Mouse (Mus musculus) kidney, postnatal 0 days (tissue): Measurements from ENCODE around the gene Naa50. TPM values are rescaled to one million over a fixed set of nuclear protein-coding genes. Genes with fewer than 3 reads are reported as not detected.

ENCODE experiments used
- ATAC-seq: fragments of 200-750 bp; cut with Nextera tagmentation; replicated peaks from 2 replicates; pipeline ENCODE4 v1.8.0; 2017; ENCODE audit warnings: low read depth, moderate number of reproducible peaks, moderate TSS enrichment, moderate library complexity; ENCODE audit not compliant: low FRiP score
- DNase-seq: peaks from one replicate; pipeline ENCODE4 v3.0.0-alpha.2; 2016; ENCODE audit warnings: low spot score
- H3K27ac ChIP-seq: fragments of 300-500 bp; sonication (generic); 2 replicates; pipeline ENCODE4 v1.5.1; 2014; ENCODE audit warnings: mild to moderate bottlenecking
- H3K27me3 ChIP-seq: fragments of 300-500 bp; sonication (generic); 2 replicates; pipeline ENCODE4 v1.6.1; 2014; ENCODE audit warnings: low read length, mixed read lengths; ENCODE audit not compliant: insufficient read depth
- H3K36me3 ChIP-seq: fragments of 300-500 bp; sonication (generic); 2 replicates; pipeline ENCODE4 v1.6.1; 2014; ENCODE audit warnings: low read length, mixed read lengths; ENCODE audit not compliant: insufficient read depth
- H3K4me1 ChIP-seq: fragments of 300-500 bp; sonication (generic); replicated peaks from 2 replicates; pipeline ENCODE4 v1.6.1; 2014; ENCODE audit warnings: antibody characterized with exemption, low read length, mixed read lengths; ENCODE audit not compliant: insufficient read depth
- H3K4me2 ChIP-seq: fragments of 300-500 bp; sonication (generic); 2 replicates; pipeline ENCODE4 v1.6.1; 2014; ENCODE audit warnings: mild to moderate bottlenecking, low read length, moderate library complexity, mixed read lengths
- H3K4me3 ChIP-seq: fragments of 300-500 bp; sonication (generic); replicated peaks from 2 replicates; pipeline ENCODE4 v1.5.1; 2014; ENCODE audit warnings: low read depth, low read length
- H3K9ac ChIP-seq: fragments of 300-500 bp; sonication (generic); 2 replicates; pipeline ENCODE4 v1.6.1; 2014; ENCODE audit warnings: low read depth, low read length
- H3K9me3 ChIP-seq: fragments of 300-500 bp; sonication (generic); replicated peaks from 2 replicates; pipeline ENCODE4 v1.6.1; 2016; ENCODE audit warnings: low read length, inconsistent platforms, mixed read lengths
- CTCF ChIP-seq: IDR thresholded peaks from 2 replicates; pipeline ENCODE4 v1.5.1; 2016; ENCODE audit warnings: antibody characterized with exemption, low read depth, mild to moderate bottlenecking, moderate library complexity
- WGBS: fragments of 180-500 bp; shearing (Covaris S2); extraction: QIAGEN DNeasy Blood & Tissue Kit; methylation state at CpG from one replicate; pipeline ENCODE4 v1.1.7; 2014; 5-methylcytosine and 5-hydroxymethylcytosine counted together
- polyA plus RNA-seq: library from polyadenylated mRNA; unstranded; fragments of >200 nt; fragmentation: Nextera tagmentation; extraction: Ambion mirVana; gene quantifications from 2 replicates; pipeline ENCODE4 v1.2.1, GENCODE M21; 2015

The Naa50 gene
- polyA plus RNA-seq, 1 experiment from 2014 or later: 72.8 TPM

GRCm38 (mm10) chr16:44190032-44190431, 50.4 kb downstream of the Naa50 start:
- Histone ChIP-seq H3K4me2 (no peak overlapping the region), H3K9ac (no peak overlapping the region), H3K27ac (no peak overlapping the region), H3K4me1 (no peaks in the 10 kb centered on the region), H3K36me3 (no peaks in the 10 kb centered on the region), H3K9me3 (no peaks in the 10 kb centered on the region), H3K4me3 (no peak overlapping the region), H3K27me3 (no peaks in the 10 kb centered on the region)
- TF ChIP-seq CTCF: no peak
- ATAC-seq (no peak), DNase-seq (no peak)
- 88% methylated on average over 6 of the region's 6 CpGs for WGBS

- no peaks in the 10 kb centered on the region for H3K36me3 ChIP-seq
- H3K27me3 ChIP-seq: no peaks in the 10 kb centered on the region
- H3K4me3 ChIP-seq: no peak overlapping the region
- H3K4me1 ChIP-seq: no peaks in the 10 kb centered on the region
- H3K27ac ChIP-seq: no peak overlapping the region
- H3K9ac ChIP-seq: no peak overlapping the region
- ATAC-seq (no peak), DNase-seq (no peak)
- WGBS: 89% methylated on average over 2 of the region's 2 CpGs
- no peak overlapping the region for H3K4me2 ChIP-seq
- TF ChIP-seq CTCF: no peak
- no peaks in the 10 kb centered on the region for H3K9me3 ChIP-seq
Measured at GRCm38 (mm10) chr16:44190968-44191367, 51.3 kb downstream of the Naa50 start.

GRCm38 (mm10) chr16:44199066-44199703, 59.6 kb downstream of the Naa50 start:
- no peak for TF ChIP-seq CTCF
- Histone ChIP-seq H3K27ac (no peak overlapping the region), H3K4me2 (no peak overlapping the region), H3K4me3 (no peak overlapping the region), H3K27me3 (no peaks in the 10 kb centered on the region), H3K9ac (no peak overlapping the region), H3K36me3 (peaks cover 15% of the 10 kb centered on the region), H3K4me1 (no peaks in the 10 kb centered on the region), H3K9me3 (no peaks in the 10 kb centered on the region)
- no peak for DNase-seq
- WGBS: 92% methylated on average over 14 of the region's 14 CpGs
- no peak for ATAC-seq

GRCm38 (mm10) chr16:44200146-44200545, 60.5 kb downstream of the Naa50 start:
- Histone ChIP-seq H3K9ac (no peak overlapping the region), H3K9me3 (no peaks in the 10 kb centered on the region), H3K27ac (no peak overlapping the region), H3K4me3 (no peak overlapping the region), H3K36me3 (peaks cover 15% of the 10 kb centered on the region), H3K4me1 (no peaks in the 10 kb centered on the region), H3K4me2 (no peak overlapping the region), H3K27me3 (no peaks in the 10 kb centered on the region)
- TF ChIP-seq CTCF: no peak
- ATAC-seq: no peak
- 91% methylated on average over 4 of the region's 4 CpGs for WGBS
- DNase-seq: no peak

GRCm38 (mm10) chr16:44204331-44204730, 64.7 kb downstream of the Naa50 start:
- Histone ChIP-seq H3K27ac (no peak overlapping the region), H3K9ac (no peak overlapping the region), H3K4me2 (no peak overlapping the region), H3K27me3 (no peaks in the 10 kb centered on the region), H3K9me3 (no peaks in the 10 kb centered on the region), H3K36me3 (peaks cover 15% of the 10 kb centered on the region), H3K4me3 (no peak overlapping the region), H3K4me1 (no peaks in the 10 kb centered on the region)
- no peak for TF ChIP-seq CTCF
- DNase-seq (no peak), ATAC-seq (no peak)
- WGBS: 79% methylated on average over 6 of the region's 6 CpGs

GRCm38 (mm10) chr16:44205973-44206372, 66.3 kb downstream of the Naa50 start:
- no peaks in the 10 kb centered on the region for H3K9me3 ChIP-seq
- ATAC-seq: no peak
- TF ChIP-seq CTCF: no peak
- no peak overlapping the region for H3K4me2 ChIP-seq
- H3K4me3 ChIP-seq: no peak overlapping the region
- peak; percentile 28 for DNase-seq
- H3K9ac ChIP-seq: no peak overlapping the region
- 54% methylated on average over 8 of the region's 8 CpGs for WGBS
- no peaks in the 10 kb centered on the region for H3K4me1 ChIP-seq
- no peaks in the 10 kb centered on the region for H3K27me3 ChIP-seq
- H3K27ac ChIP-seq: no peak overlapping the region
- peaks cover 10% of the 10 kb centered on the region for H3K36me3 ChIP-seq
